Mouse (Mus musculus) spleen, postnatal 36 days (tissue): ENCODE data around the gene Misp.
A peak's percentile ranks its signal among the peaks of the same experiment; 100 is the strongest.

Experiments
- DNase-seq, 2 experiments: peaks; one replicate each; pipeline ENCODE4 v3.0.0; 2022; ENCODE audit warnings: low spot score in 2 of 2, mixed read lengths in 1 of 2

Misp gene

GRCm38 (mm10) chr10:79822372-79822771 lies 1.6 kb downstream of the Misp start:
- DNase-seq = no peak

- DNase-seq = no peak
These were observed 2.2 kb downstream of the Misp start for GRCm38 (mm10) chr10:79823011-79823410.

- DNase-seq = no peak
These were observed 3.6 kb downstream of the Misp start for GRCm38 (mm10) chr10:79824413-79824812.

- DNase-seq = no peak
These were observed 10.8 kb downstream of the Misp start for GRCm38 (mm10) chr10:79831583-79831982.

DNA sequence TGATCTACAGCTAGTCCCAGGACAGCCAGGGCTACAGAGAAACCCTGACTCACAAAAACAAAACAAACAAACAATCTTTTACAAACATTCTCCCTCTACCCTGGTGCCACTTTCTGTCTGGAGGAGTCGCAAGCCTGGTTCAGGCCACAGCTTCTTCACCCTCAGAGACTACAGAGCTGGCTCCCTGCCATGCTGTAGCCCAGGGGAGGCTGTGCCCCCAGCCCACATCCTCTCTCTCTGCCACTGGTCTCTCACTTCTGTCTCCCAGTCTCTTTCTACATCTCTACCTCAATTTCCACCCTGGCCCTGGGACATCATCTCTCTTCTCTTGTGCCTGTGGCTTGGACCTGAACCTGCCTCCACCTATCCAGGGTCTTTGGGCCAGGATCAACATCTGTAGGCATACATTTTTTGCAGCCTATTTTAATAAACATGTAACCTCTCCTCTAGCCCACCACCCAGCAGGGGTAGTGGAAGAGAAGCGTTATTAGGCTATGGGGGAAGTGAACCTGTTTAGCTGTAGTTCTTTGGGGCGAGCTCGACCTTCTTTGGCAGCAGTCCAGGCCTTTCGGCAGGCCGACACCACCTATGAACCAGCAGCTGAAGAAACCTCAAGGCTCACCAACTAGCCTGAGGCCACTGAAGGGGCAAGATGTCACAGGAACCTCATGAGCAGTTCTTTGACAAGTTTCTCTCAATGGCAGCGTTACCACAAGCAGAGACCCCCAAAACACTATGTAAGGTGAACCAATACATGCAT lies 11.4 kb downstream of the Misp start:
- peak in 1 of 2 experiments; percentile 22 for DNase-seq

- no peak for DNase-seq
These were observed 12.0 kb downstream of the Misp start for GRCm38 (mm10) chr10:79832786-79833181.

GRCm38 (mm10) chr10:79834769-79835398 lies 14.1 kb downstream of the Misp start:
- peak; percentile 66 to 67 for DNase-seq

DNA sequence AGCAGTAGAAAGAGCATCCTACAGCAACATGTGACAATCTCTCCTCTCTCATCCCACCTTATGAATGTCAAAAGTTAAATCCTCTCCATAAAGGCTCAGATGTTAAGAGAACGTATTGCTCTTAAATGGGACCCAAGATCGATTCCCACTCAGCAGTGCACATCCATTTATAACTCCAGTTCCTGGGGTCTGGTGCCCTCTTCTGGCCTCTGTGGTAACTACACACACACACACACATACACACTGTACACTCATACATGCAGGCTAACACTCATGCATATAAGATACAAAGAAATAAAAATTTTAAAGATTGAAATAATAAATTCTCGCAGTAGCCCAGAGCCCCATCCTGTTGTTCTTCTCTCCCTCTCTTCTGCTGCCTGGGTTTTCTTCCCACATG lies 16.1 kb downstream of the Misp start:
- DNase-seq = no peak

DNA sequence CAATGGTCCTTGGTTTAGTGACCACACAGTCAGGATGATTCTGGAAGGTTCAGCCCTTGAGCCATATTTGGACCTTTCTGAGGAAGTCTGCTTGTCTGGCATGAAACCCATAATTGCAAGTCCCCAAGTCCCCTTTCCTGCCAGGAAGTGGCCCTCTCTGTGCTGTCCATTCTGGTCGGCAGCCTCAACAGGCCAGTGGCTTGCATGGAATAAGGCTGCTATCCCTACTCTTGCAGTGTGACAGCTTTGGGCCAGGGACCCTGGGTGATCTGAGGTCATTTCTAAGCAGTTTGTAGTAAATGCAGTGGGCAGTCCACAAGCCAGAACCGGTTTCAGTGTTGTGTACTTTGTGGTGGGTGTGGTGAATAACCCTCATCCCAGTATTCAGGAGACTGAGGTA lies 17.4 kb downstream of the Misp start:
- no peak for DNase-seq

- DNase-seq = no peak
These were observed 19.3 kb downstream of the Misp start for GRCm38 (mm10) chr10:79840091-79840490.

- no peak for DNase-seq
These were observed 20.1 kb downstream of the Misp start for GRCm38 (mm10) chr10:79840644-79841551.

DNA sequence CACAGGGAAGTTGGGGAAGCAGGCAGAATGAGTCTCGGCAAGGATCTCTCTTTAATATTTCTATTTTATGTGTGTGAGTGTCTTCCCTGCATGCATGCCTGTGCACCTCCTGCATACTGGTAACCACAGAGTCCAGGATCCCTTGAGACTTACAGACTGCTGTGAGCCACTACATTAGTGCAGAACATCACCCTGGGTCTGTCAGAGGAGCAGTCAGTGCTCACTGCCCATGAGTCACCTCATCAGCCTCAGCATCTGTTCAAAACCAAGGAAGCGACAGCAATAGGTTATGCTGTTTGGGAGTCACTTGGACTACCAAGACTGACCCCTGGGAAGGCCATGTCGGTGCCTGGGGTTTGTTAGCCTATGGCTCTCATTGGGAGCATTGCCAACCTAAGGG lies 21.5 kb downstream of the Misp start:
- no peak for DNase-seq

- no peak for DNase-seq
These were observed 22.7 kb downstream of the Misp start for GRCm38 (mm10) chr10:79843476-79843875.

GRCm38 (mm10) chr10:79846553-79846952 lies 25.8 kb downstream of the Misp start:
- DNase-seq = no peak

GRCm38 (mm10) chr10:79849941-79850628 lies 29.3 kb downstream of the Misp start:
- DNase-seq = peak in 1 of 2 experiments; percentile 52

DNA sequence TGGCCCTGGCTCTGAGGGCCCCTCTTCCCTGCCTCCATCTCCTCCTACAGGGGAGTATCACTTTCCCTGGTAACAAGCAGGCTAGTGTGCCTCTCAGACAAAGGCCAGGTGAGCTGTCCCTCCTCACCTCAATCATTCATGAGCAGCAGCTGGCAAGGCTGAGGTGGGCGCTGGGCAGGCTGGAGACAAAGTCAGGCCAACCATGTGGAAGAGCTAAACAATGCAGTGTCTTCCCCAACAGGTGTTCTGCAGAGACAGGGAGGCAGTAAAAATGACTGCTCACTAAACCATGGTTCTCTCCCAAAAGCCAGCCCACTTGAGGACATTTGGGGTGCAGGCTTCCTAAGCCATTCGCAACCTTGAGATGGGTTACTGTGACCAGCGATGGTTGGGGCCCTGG lies 30.9 kb downstream of the Misp start:
- no peak for DNase-seq

- DNase-seq = no peak
These were observed 31.5 kb downstream of the Misp start for GRCm38 (mm10) chr10:79852107-79852789.

- DNase-seq = no peak
These were observed 32.0 kb downstream of the Misp start for GRCm38 (mm10) chr10:79852827-79853226.

DNA sequence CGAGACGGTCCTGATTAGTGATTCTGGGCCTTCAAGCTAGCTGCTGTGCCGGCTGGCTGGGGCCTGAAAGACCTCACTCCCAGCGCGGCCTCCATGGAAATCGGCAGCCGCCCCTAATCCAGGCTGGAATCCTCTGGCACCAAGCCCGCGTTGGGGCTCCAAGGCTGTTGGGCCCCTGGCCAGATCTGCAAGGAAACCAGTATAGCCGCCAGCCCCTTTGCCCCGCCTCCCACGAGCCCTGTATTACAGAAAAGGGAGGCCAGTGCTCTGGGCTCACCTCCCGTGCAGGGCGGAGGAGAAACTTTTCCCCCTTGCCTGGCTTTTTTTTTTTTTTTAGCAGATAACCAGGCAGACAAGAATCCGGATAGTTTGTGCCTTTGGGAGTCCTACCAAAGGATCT lies 32.6 kb downstream of the Misp start:
- DNase-seq = peak; percentile 68 to 75

- peak; percentile 99 to 100 for DNase-seq
These were observed 33.3 kb downstream of the Misp start, which contains the start of gene Ptbp1 for GRCm38 (mm10) chr10:79853860-79854795. Gene Ptbp1 (plus strand): TSS chr10:79854427.
